Mouse (Mus musculus) liver, postnatal 0 days (tissue): ENCODE measurements around the gene Entpd7.

Experiments used
- CTCF ChIP-seq: sonication (generic); IDR thresholded peaks from 2 replicates; pipeline ENCODE4 v1.5.1; 2016; ENCODE audit warnings: antibody characterized with exemption, low read depth
- EP300 ChIP-seq: IDR thresholded peaks from 2 replicates; pipeline ENCODE4 v1.6.1; 2016; ENCODE audit warnings: antibody characterized with exemption, low read depth, mild to moderate bottlenecking

GRCm38 (mm10) chr19:43766451-43766850 is 77.0 kb downstream of the Entpd7 start:
- TF ChIP-seq CTCF (no peak), EP300 (no peak)
